Mouse (Mus musculus) testis, adult 2 months (tissue): ENCODE measurements around the gene Serpinc1.

Experiments
- CTCF ChIP-seq: fragments of 200-500 bp; IDR thresholded peaks from 2 replicates; pipeline ENCODE4 v1.5.1; 2012; ENCODE audit warnings: low read depth, mild to moderate bottlenecking, inconsistent platforms, low read length, moderate library complexity; ENCODE audit not compliant: control insufficient read depth, insufficient read depth, insufficient replicate concordance
- POLR2A ChIP-seq: fragments of 200-500 bp; IDR thresholded peaks from 2 replicates; pipeline ENCODE4 v1.6.1; 2012; ENCODE audit warnings: low read depth, mild to moderate bottlenecking, inconsistent platforms, low read length, moderate library complexity; ENCODE audit not compliant: control insufficient read depth

DNA sequence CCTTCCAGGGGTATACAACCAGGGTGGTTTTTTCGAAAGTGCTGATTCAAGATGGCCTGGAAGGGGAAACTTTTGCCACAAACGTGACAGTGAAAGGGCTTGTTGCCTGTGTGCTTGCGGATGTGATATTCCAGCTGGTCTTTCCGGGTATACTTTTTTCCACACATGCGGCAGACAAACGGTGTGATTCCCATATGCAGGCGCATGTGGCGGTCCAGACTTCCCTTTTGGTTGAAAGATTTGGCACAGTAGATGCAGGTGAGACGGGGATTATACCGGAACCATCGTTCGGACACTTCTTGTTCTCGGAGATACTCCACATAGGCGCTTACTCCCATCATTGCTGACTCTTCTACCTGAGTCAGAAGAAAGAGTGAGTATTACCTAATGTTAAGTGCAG, 41.7 kb downstream of the Serpinc1 start:
- TF ChIP-seq CTCF, result no peak
- TF ChIP-seq POLR2A, result no peak
